Mouse (Mus musculus): ENCODE data around the gene Sgta. TPM values are rescaled to one million over a fixed set of nuclear protein-coding genes. Genes with fewer than 3 reads are reported as not detected.

The Sgta gene
- polyA plus RNA-seq, 1 experiment from 2014 or later, result 124 TPM

- H3K9ac ChIP-seq (ENCODE audit: low read depth, low read length), result no peak overlapping the region
- no peaks in the 10 kb centered on the region for H3K36me3 ChIP-seq (ENCODE audit: control insufficient read depth, insufficient read depth)
- ATAC-seq, result no peak
- no peak overlapping the region for H3K27ac ChIP-seq (ENCODE audit: low read depth, low read length)
- H3K4me2 ChIP-seq (replicated peaks; ENCODE audit: low read depth), result no peak overlapping the region
- H3K4me1 ChIP-seq (replicated peaks; ENCODE audit: control insufficient read depth, insufficient read depth, low read length), result no peaks in the 10 kb centered on the region
- H3K27me3 ChIP-seq (replicated peaks; ENCODE audit: control insufficient read depth, insufficient read depth, low read length), result no peaks in the 10 kb centered on the region
- H3K4me3 ChIP-seq (ENCODE audit: low read depth, low read length), result no peak overlapping the region
- TF ChIP-seq CTCF (IDR thresholded peaks at IDR 0.05; ENCODE audit: low read depth), result no peak
- H3K9me3 ChIP-seq (ENCODE audit: control insufficient read depth), result no peaks in the 10 kb centered on the region
- WGBS, result 94% methylated on average over 7 of the region's 7 CpGs
These were observed 53.8 kb downstream of the Sgta start for GRCm38 (mm10) chr10:81006005-81006677.

- Histone ChIP-seq H3K9ac (ENCODE audit: low read depth, low read length) (no peak overlapping the region), H3K4me1 (replicated peaks; ENCODE audit: control insufficient read depth, insufficient read depth, low read length) (no peaks in the 10 kb centered on the region), H3K4me2 (replicated peaks; ENCODE audit: low read depth) (no peak overlapping the region), H3K9me3 (ENCODE audit: control insufficient read depth) (no peaks in the 10 kb centered on the region), H3K27me3 (replicated peaks; ENCODE audit: control insufficient read depth, insufficient read depth, low read length) (0 out of 2 replicates have a peak, but pooled peaks cover 6% of the 10 kb centered on the region), H3K36me3 (ENCODE audit: control insufficient read depth, insufficient read depth) (no peaks in the 10 kb centered on the region), H3K4me3 (ENCODE audit: low read depth, low read length) (no peak overlapping the region), H3K27ac (ENCODE audit: low read depth, low read length) (no peak overlapping the region)
- 54% methylated on average over 10 of the region's 10 CpGs for whole genome bisulfite sequencing
- TF ChIP-seq CTCF (IDR thresholded peaks at IDR 0.05; ENCODE audit: low read depth), result no peak
- no peak for ATAC-seq
These were observed 58.8 kb downstream of the Sgta start for GRCm38 (mm10) chr10:81001161-81001560.

- H3K36me3 ChIP-seq (ENCODE audit: control insufficient read depth, insufficient read depth), result no peaks in the 10 kb centered on the region
- WGBS, result 38% methylated on average over 28 of the region's 28 CpGs
- 0 out of 2 replicates have a peak, but pooled peaks cover 6% of the 10 kb centered on the region for H3K27me3 ChIP-seq (replicated peaks; ENCODE audit: control insufficient read depth, insufficient read depth, low read length)
- H3K4me1 ChIP-seq (replicated peaks; ENCODE audit: control insufficient read depth, insufficient read depth, low read length), result no peaks in the 10 kb centered on the region
- no peak overlapping the region for H3K4me3 ChIP-seq (ENCODE audit: low read depth, low read length)
- no peak for ATAC-seq
- no peak for TF ChIP-seq CTCF (IDR thresholded peaks at IDR 0.05; ENCODE audit: low read depth)
- no peak overlapping the region for H3K9ac ChIP-seq (ENCODE audit: low read depth, low read length)
- no peaks in the 10 kb centered on the region for H3K9me3 ChIP-seq (ENCODE audit: control insufficient read depth)
- no peak overlapping the region for H3K4me2 ChIP-seq (replicated peaks; ENCODE audit: low read depth)
- no peak overlapping the region for H3K27ac ChIP-seq (ENCODE audit: low read depth, low read length)
These were observed 59.6 kb downstream of the Sgta start for GRCm38 (mm10) chr10:81000197-81001062.

- TF ChIP-seq CTCF (IDR thresholded peaks at IDR 0.05; ENCODE audit: low read depth), result peak; percentile 95
- ATAC-seq, result peak; percentile 57
- H3K9ac ChIP-seq (ENCODE audit: low read depth, low read length), result no peak overlapping the region
- H3K4me1 ChIP-seq (replicated peaks; ENCODE audit: control insufficient read depth, insufficient read depth, low read length), result no peaks in the 10 kb centered on the region
- no peak overlapping the region for H3K27ac ChIP-seq (ENCODE audit: low read depth, low read length)
- no peaks in the 10 kb centered on the region for H3K9me3 ChIP-seq (ENCODE audit: control insufficient read depth)
- H3K4me3 ChIP-seq (ENCODE audit: low read depth, low read length), result no peak overlapping the region
- 0 out of 2 replicates have a peak, but pooled peaks cover 6% of the 10 kb centered on the region for H3K27me3 ChIP-seq (replicated peaks; ENCODE audit: control insufficient read depth, insufficient read depth, low read length)
- 0 out of 2 replicates have a peak overlapping the region, but pooled peaks have one; percentile 17 for H3K4me2 ChIP-seq (replicated peaks; ENCODE audit: low read depth)
- H3K36me3 ChIP-seq (ENCODE audit: control insufficient read depth, insufficient read depth), result no peaks in the 10 kb centered on the region
- 25% methylated on average over 37 of the region's 37 CpGs for WGBS
These were observed 60.4 kb downstream of the Sgta start for GRCm38 (mm10) chr10:80999362-81000196.

- Histone ChIP-seq H3K27ac (ENCODE audit: low read depth, low read length) (no peak overlapping the region), H3K4me2 (replicated peaks; ENCODE audit: low read depth) (no peak overlapping the region), H3K36me3 (ENCODE audit: control insufficient read depth, insufficient read depth) (no peaks in the 10 kb centered on the region), H3K27me3 (replicated peaks; ENCODE audit: control insufficient read depth, insufficient read depth, low read length) (0 out of 2 replicates have a peak, but pooled peaks cover 9% of the 10 kb centered on the region), H3K4me3 (ENCODE audit: low read depth, low read length) (no peak overlapping the region), H3K9me3 (ENCODE audit: control insufficient read depth) (no peaks in the 10 kb centered on the region), H3K4me1 (replicated peaks; ENCODE audit: control insufficient read depth, insufficient read depth, low read length) (no peaks in the 10 kb centered on the region), H3K9ac (ENCODE audit: low read depth, low read length) (no peak overlapping the region)
- WGBS, result 10% methylated on average over 12 of the region's 12 CpGs
- ATAC-seq, result peak; percentile 29; the same call in 1 of the 2 replicates
- peak; percentile 79 for TF ChIP-seq CTCF (IDR thresholded peaks at IDR 0.05; ENCODE audit: low read depth)
These were observed 61.2 kb downstream of the Sgta start for GRCm38 (mm10) chr10:80998778-80999177.
